Mouse (Mus musculus) fat pad, adult 2 months (tissue): ENCODE results near the gene Tsga10ip.
"Not testable (repeated sequence)": the region's sequence is repeated elsewhere in the genome, so short reads cannot be mapped to it uniquely, and the experiment has no call there.

Experiments used
- DNase-seq: peaks from one replicate; pipeline ENCODE4 v3.0.0-alpha.2; 2011; ENCODE audit warnings: low read depth, low spot score; ENCODE audit errors: extremely low read depth

Gene Tsga10ip

GRCm38 (mm10) chr19:5390416-5390815 lies 11.9 kb downstream of the Tsga10ip start:
- DNase-seq, result no peak

DNA sequence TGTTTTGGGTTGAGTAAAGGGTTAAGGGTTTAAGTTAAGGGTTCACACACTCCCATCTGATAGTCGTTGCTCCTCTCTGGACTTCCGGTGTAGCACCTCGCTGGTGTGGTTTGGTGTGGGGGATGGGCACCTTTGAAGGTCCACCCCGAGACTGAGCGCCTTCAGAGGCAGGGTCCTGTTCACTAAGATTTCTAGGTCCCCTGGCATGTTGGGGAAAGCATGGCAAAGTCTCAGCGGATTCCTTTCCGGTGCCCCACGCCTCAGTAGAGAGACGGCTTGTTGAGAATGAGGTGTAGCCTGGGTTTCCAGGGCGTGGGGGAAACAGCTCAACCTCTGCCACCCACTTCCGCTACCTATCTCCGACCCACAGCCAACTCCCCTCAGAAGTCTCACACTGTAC lies 12.7 kb downstream of the Tsga10ip start:
- no peak for DNase-seq

- DNase-seq, result peak; percentile 51
Observed at GRCm38 (mm10) chr19:5388588-5389242, 13.6 kb downstream of the Tsga10ip start, which contains the start of gene Sart1. TSS of gene Sart1 (minus strand) at chr19:5388703.

GRCm38 (mm10) chr19:5388011-5388441 lies 14.3 kb downstream of the Tsga10ip start:
- no peak for DNase-seq

- no peak for DNase-seq
Observed at GRCm38 (mm10) chr19:5384715-5385114, 17.6 kb downstream of the Tsga10ip start.

DNA sequence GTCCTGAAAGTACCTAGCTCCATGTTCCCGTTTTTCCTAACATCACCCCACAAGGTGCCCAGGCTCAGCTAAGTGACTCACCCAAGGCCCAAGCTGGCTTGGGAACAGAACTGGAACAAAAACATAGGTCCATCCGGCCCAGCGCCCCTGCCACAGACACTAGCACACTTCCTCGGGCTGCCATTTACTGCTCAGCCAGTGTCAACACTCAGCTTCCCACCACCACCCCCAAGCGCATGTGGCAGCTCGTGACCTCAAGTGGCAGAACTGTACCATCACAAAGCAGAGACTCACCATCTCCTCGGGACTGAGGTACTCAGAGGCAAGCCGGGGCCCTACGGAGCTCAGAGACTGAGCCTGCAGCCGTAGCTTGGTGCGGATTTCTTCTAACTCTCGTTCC lies 19.0 kb downstream of the Tsga10ip start:
- DNase-seq, result no peak

DNA sequence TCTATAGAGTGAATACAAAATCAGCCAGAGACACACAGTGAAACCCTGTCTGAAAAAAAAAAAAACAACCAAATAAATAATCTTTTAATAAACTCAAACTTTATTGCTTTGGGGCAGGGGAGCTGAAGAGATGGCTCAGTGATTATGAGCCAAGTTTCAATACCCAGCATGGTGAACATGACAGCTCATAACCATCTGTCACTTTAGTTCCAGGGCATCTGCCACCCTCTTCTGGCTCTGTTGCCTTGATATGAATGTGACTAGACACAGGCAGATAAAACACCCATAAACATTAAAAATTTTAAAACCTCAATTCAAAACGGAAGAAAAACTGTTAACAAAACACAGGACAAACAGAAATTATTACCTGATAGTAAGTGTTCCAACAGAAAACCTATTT lies 24.9 kb downstream of the Tsga10ip start:
- DNase-seq, result no peak

DNA sequence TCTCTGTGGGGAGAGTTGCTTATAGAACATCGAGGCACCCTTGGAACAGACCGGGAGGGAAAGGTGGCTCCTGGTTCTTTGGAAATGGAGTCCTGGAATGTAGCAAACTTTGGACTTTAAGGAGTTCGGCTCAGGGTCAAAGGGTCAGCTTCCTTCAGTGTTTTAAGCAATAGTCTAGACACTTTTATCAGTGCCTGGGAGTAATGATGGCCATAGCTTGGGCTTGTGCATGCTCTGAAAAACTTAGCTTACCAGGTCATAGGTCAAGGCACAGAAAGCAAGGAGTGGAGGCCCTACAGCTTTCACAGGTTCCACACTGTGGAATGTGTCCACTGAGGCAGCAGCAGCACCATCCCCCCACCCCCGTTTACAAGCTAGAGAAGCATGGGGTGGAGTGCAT lies 27.6 kb downstream of the Tsga10ip start:
- DNase-seq, result no peak

GRCm38 (mm10) chr19:5374177-5374576 lies 28.1 kb downstream of the Tsga10ip start:
- no peak for DNase-seq

- no peak for DNase-seq
Observed at GRCm38 (mm10) chr19:5372724-5373123, 29.6 kb downstream of the Tsga10ip start.

DNA sequence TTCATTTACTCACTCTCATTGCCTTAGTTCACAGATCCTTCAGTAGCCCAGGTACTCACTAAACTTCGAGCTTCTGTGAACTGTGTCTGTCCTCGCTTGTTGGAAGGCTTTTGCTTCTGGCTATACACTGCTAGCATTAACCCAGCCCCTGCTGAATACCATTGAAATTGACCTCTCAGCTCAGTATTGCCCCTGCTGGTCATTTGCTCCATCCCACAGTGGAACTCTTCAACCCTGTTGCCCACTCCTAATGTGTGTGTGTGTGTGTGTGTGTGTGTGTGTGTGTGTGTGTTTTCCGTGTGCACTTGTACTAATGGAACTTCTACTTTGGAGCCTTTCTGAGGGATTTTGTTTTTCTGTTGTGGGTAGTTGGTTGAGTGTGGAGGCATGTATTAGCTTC lies 31.4 kb downstream of the Tsga10ip start:
- DNase-seq, result no peak

DNA sequence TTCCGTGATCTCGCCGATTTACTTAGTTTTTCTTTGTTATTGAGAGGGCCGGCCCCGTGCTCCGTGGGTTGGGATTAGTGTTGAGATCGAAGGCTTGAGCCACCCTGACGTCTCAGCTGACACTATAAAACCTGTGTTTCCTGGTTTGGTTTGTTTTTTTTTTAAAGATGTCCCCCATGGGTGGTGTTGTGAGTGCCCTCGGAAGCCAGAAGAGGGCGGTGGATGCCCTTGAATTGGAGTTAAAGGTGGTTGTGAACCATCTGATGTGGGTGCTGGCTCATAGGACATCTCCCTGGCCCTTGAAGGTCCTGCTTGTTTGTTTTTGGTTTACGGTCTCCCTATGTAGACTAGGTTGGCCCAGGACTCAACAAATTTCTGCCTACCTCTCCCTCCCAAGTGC lies 34.9 kb downstream of the Tsga10ip start:
- DNase-seq, result no peak

DNA sequence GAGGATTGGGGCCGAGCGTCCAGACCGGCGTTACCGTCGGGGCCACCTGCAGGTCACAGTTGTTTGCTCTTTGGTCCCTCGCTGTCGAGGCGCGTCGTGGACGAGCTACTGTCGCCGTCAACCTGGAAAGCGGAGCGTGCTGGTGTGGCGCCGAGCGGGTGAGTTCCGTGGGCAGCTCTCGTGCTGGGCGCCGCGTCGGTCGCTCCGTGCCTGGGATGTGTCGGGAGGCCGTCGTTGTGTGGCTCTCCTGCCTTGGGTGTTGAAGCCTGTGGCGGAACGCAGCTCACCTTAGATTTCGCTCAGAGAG lies 35.3 kb downstream of the Tsga10ip start, which contains the start of gene Banf1:
Gene Banf1, minus strand, starts transcription at position 116 of the 307 bp plus-strand sequence.
- no peak for DNase-seq

DNA sequence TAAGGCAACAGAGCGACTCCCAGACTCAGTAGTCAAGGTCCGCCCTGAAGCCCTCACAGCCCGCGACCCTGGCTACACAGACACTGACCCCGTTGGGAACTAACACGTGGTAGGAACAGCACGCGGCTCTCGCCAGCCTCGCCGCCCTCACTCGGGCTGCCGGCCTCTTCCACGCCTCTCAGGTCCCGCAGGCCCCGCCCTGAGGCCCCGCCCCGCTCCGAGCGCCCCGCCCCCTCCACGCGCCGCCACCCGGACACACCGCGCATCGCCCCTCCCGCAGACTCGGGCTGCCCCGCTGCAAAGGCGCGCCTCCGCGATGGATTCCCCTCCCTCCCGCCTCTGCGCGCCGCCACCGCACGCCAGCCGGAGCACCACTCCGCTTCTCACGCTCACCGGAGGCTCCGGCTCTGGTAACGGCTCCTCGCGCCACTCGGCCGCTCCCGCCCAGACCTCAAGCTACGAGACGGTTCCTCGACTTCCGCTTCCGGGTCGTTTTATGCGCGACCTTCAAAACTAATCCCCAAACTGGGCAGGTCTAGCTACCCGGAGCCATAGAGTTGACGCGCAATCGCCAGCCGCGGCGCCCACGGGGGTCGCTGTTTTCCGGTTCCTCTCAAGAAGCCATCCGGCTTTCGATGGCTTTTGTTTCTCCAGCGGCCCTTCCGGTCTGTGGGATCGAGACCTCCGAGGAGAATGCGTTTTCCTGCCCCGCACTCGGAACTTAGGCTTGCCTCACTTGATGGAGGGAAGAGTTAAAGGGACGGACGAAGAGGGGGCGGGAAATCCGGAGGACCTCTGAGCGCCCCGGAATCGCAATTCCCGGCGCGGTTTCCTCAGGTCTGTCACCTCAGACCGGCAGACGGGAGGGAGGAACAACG lies 35.9 kb downstream of the Tsga10ip start, which contains the start of gene Eif1ad:
Gene Eif1ad, plus strand, starts transcription at position 567 of the 878 bp plus-strand sequence.
- DNase-seq, result peak; percentile 76

GRCm38 (mm10) chr19:5365751-5366150 lies 36.6 kb downstream of the Tsga10ip start:
- no peak for DNase-seq

GRCm38 (mm10) chr19:5364124-5364523 lies 38.2 kb downstream of the Tsga10ip start:
- DNase-seq, result no peak

GRCm38 (mm10) chr19:5362186-5362585 lies 40.1 kb downstream of the Tsga10ip start:
- no peak for DNase-seq

GRCm38 (mm10) chr19:5356080-5356479 lies 46.2 kb downstream of the Tsga10ip start:
- no peak for DNase-seq

- no peak for DNase-seq
Observed at GRCm38 (mm10) chr19:5353609-5354008, 48.7 kb downstream of the Tsga10ip start.

GRCm38 (mm10) chr19:5349502-5349873 lies 52.8 kb downstream of the Tsga10ip start, which contains the start of gene Cst6:
TSS of gene Cst6 (minus strand) at chr19:5349574.
- DNase-seq, result not testable (repeated sequence)

- DNase-seq, result no peak
Observed at GRCm38 (mm10) chr19:5348526-5349501, 53.5 kb downstream of the Tsga10ip start.
